Mouse (Mus musculus) lung, embryonic 14.5 days (tissue): ENCODE measurements around the gene Rflnb. TPM values are rescaled to one million over a fixed set of nuclear protein-coding genes. Genes with fewer than 3 reads are reported as not detected.
A peak's percentile ranks its signal among the peaks of the same experiment; 100 is the strongest.

Experiments used
- ATAC-seq: fragments of 200-750 bp; cut with Nextera tagmentation; 2 replicates; pipeline ENCODE4 v1.8.0; 2017; ENCODE audit warnings: mild to moderate bottlenecking, moderate TSS enrichment, moderate library complexity; ENCODE audit not compliant: insufficient read depth
- DNase-seq: peaks from one replicate; pipeline ENCODE4 v3.0.0-alpha.2; 2015
- H3K27ac ChIP-seq: fragments of 300-500 bp; sonication (generic); 2 replicates; pipeline ENCODE4 v1.5.1; 2014; ENCODE audit warnings: low read depth, mild to moderate bottlenecking, moderate library complexity
- H3K27me3 ChIP-seq: fragments of 300-500 bp; sonication (generic); 2 replicates; pipeline ENCODE4 v1.6.1; 2014; ENCODE audit warnings: low read length, control low read depth; ENCODE audit not compliant: insufficient read depth
- H3K36me3 ChIP-seq: fragments of 300-500 bp; sonication (generic); 2 replicates; pipeline ENCODE4 v1.6.1; 2014; ENCODE audit warnings: control low read depth; ENCODE audit not compliant: insufficient read depth
- H3K4me1 ChIP-seq: fragments of 300-500 bp; sonication (generic); 2 replicates; pipeline ENCODE4 v1.6.1; 2014; ENCODE audit warnings: antibody characterized with exemption, control low read depth; ENCODE audit not compliant: insufficient read depth
- H3K4me2 ChIP-seq: fragments of 300-500 bp; sonication (generic); 2 replicates; pipeline ENCODE4 v1.6.1; 2014; ENCODE audit warnings: mild to moderate bottlenecking
- H3K4me3 ChIP-seq: fragments of 300-500 bp; sonication (generic); 2 replicates; pipeline ENCODE4 v1.5.1; 2014; ENCODE audit warnings: low read depth, low read length
- H3K9ac ChIP-seq: fragments of 300-500 bp; sonication (generic); 2 replicates; pipeline ENCODE4 v1.6.1; 2014
- H3K9me3 ChIP-seq: fragments of 300-500 bp; sonication (generic); 2 replicates; pipeline ENCODE4 v1.6.1; 2016; ENCODE audit warnings: low read depth, low read length, control low read depth
- CTCF ChIP-seq: IDR thresholded peaks from 2 replicates; pipeline ENCODE4 v1.5.1; 2016; ENCODE audit warnings: antibody characterized with exemption, low read depth
- WGBS: fragments of 180-500 bp; shearing (Covaris S2); extraction: QIAGEN DNeasy Blood & Tissue Kit; methylation state at CpG from one replicate; pipeline ENCODE4 v1.1.7; 2014; 5-methylcytosine and 5-hydroxymethylcytosine counted together
- polyA plus RNA-seq: library from polyadenylated mRNA; unstranded; fragments of >200 nt; fragmentation: Nextera tagmentation; extraction: Ambion mirVana; gene quantifications from 2 replicates; pipeline ENCODE4 v1.2.1, GENCODE M21; 2014

Gene Rflnb
- polyA plus RNA-seq, 1 experiment from 2014 or later = 51.0 TPM

GRCm38 (mm10) chr11:75990965-75991835 is 36.4 kb downstream of the Rflnb start:
- no peak overlapping the region for H3K4me3 ChIP-seq
- no peak for DNase-seq
- H3K27me3 ChIP-seq = no peaks in the 10 kb centered on the region
- no peaks in the 10 kb centered on the region for H3K9me3 ChIP-seq
- TF ChIP-seq CTCF = 0 out of 2 replicates have a peak, but pooled peaks have one; percentile 15
- no peak overlapping the region for H3K27ac ChIP-seq
- no peak overlapping the region for H3K9ac ChIP-seq
- H3K4me1 ChIP-seq = no peaks in the 10 kb centered on the region
- ATAC-seq = no peak
- 68% methylated on average over 15 of the region's 15 CpGs for WGBS
- H3K4me2 ChIP-seq = no peak overlapping the region
- H3K36me3 ChIP-seq = no peaks in the 10 kb centered on the region

- Histone ChIP-seq H3K9ac (no peak overlapping the region), H3K27me3 (no peaks in the 10 kb centered on the region), H3K4me1 (no peaks in the 10 kb centered on the region), H3K36me3 (no peaks in the 10 kb centered on the region), H3K4me3 (no peak overlapping the region), H3K4me2 (no peak overlapping the region), H3K27ac (no peak overlapping the region), H3K9me3 (no peaks in the 10 kb centered on the region; the same call in 1 of the 2 replicates)
- DNase-seq (no peak), ATAC-seq (no peak)
- WGBS = 61% methylated on average over 7 of the region's 7 CpGs
- TF ChIP-seq CTCF = no peak
Measured at GRCm38 (mm10) chr11:75985948-75986347, 41.6 kb downstream of the Rflnb start.

- no peaks in the 10 kb centered on the region for H3K27me3 ChIP-seq
- H3K9me3 ChIP-seq = no peaks in the 10 kb centered on the region; the same call in 1 of the 2 replicates
- H3K27ac ChIP-seq = no peak overlapping the region
- no peak overlapping the region for H3K4me2 ChIP-seq
- H3K9ac ChIP-seq = no peak overlapping the region
- 35% methylated on average over 1 of the region's 1 CpGs for WGBS
- ATAC-seq (no peak), DNase-seq (no peak)
- TF ChIP-seq CTCF = no peak
- H3K4me3 ChIP-seq = no peak overlapping the region
- H3K36me3 ChIP-seq = no peaks in the 10 kb centered on the region
- H3K4me1 ChIP-seq = no peaks in the 10 kb centered on the region
Measured at GRCm38 (mm10) chr11:75984581-75984980, 43.0 kb downstream of the Rflnb start.

GRCm38 (mm10) chr11:75983194-75983593 is 44.4 kb downstream of the Rflnb start:
- no peaks in the 10 kb centered on the region; the same call in 1 of the 2 replicates for H3K9me3 ChIP-seq
- no peak overlapping the region for H3K4me3 ChIP-seq
- no peak overlapping the region for H3K4me2 ChIP-seq
- no peak overlapping the region for H3K9ac ChIP-seq
- no peak overlapping the region for H3K27ac ChIP-seq
- no peaks in the 10 kb centered on the region for H3K27me3 ChIP-seq
- H3K4me1 ChIP-seq = no peaks in the 10 kb centered on the region
- peak; percentile 38; the same call in 1 of the 2 replicates for TF ChIP-seq CTCF
- 75% methylated on average over 4 of the region's 4 CpGs for WGBS
- no peaks in the 10 kb centered on the region for H3K36me3 ChIP-seq
- ATAC-seq (no peak), DNase-seq (peak; percentile 55)

GRCm38 (mm10) chr11:75980413-75980812 is 47.2 kb downstream of the Rflnb start:
- H3K27me3 ChIP-seq = no peaks in the 10 kb centered on the region
- no peak overlapping the region for H3K9ac ChIP-seq
- ATAC-seq (no peak), DNase-seq (no peak)
- no peaks in the 10 kb centered on the region for H3K4me1 ChIP-seq
- no peaks in the 10 kb centered on the region for H3K36me3 ChIP-seq
- no peak overlapping the region for H3K27ac ChIP-seq
- no peak overlapping the region for H3K4me3 ChIP-seq
- no peak for TF ChIP-seq CTCF
- no peak overlapping the region for H3K4me2 ChIP-seq
- 32% methylated on average over 2 of the region's 2 CpGs for WGBS
- H3K9me3 ChIP-seq = no peaks in the 10 kb centered on the region; the same call in 1 of the 2 replicates

GRCm38 (mm10) chr11:75978051-75978450 is 49.5 kb downstream of the Rflnb start:
- ATAC-seq = no peak

GRCm38 (mm10) chr11:75976748-75977147 is 50.8 kb downstream of the Rflnb start:
- H3K9ac ChIP-seq = no peak overlapping the region
- no peaks in the 10 kb centered on the region for H3K4me1 ChIP-seq
- no peaks in the 10 kb centered on the region for H3K27me3 ChIP-seq
- peaks cover 4% of the 10 kb centered on the region; the same call in 1 of the 2 replicates for H3K9me3 ChIP-seq
- ATAC-seq (no peak), DNase-seq (no peak)
- no peaks in the 10 kb centered on the region for H3K36me3 ChIP-seq
- H3K4me2 ChIP-seq = no peak overlapping the region
- no peak overlapping the region for H3K4me3 ChIP-seq
- TF ChIP-seq CTCF = no peak
- H3K27ac ChIP-seq = no peak overlapping the region
- 31% methylated on average over 8 of the region's 8 CpGs for WGBS

More at GRCm38 (mm10) chr11:75978051-75978450, 49.5 kb downstream of the Rflnb start:
- Histone ChIP-seq H3K27ac (no peak overlapping the region), H3K27me3 (no peaks in the 10 kb centered on the region), H3K9me3 (peaks cover 4% of the 10 kb centered on the region; the same call in 1 of the 2 replicates), H3K36me3 (no peaks in the 10 kb centered on the region), H3K4me3 (no peak overlapping the region), H3K4me1 (no peaks in the 10 kb centered on the region), H3K4me2 (no peak overlapping the region), H3K9ac (no peak overlapping the region)
- 62% methylated on average over 6 of the region's 6 CpGs for WGBS
- DNase-seq = no peak
- TF ChIP-seq CTCF = no peak
